Mouse (Mus musculus) bone marrow, adult 2 months (tissue): ENCODE measurements around the gene Phyhipl.

Source experiments
- CTCF ChIP-seq: fragments of 200-500 bp; IDR thresholded peaks from 2 replicates; pipeline ENCODE4 v1.5.1; 2011; ENCODE audit warnings: low read length, control low read depth; ENCODE audit not compliant: control insufficient read depth, insufficient read depth
- POLR2A ChIP-seq: fragments of 200-500 bp; IDR thresholded peaks from 2 replicates; pipeline ENCODE4 v1.6.1; 2011; ENCODE audit warnings: low read depth, mild to moderate bottlenecking, control low read depth, low read length, borderline replicate concordance; ENCODE audit not compliant: control insufficient read depth

DNA sequence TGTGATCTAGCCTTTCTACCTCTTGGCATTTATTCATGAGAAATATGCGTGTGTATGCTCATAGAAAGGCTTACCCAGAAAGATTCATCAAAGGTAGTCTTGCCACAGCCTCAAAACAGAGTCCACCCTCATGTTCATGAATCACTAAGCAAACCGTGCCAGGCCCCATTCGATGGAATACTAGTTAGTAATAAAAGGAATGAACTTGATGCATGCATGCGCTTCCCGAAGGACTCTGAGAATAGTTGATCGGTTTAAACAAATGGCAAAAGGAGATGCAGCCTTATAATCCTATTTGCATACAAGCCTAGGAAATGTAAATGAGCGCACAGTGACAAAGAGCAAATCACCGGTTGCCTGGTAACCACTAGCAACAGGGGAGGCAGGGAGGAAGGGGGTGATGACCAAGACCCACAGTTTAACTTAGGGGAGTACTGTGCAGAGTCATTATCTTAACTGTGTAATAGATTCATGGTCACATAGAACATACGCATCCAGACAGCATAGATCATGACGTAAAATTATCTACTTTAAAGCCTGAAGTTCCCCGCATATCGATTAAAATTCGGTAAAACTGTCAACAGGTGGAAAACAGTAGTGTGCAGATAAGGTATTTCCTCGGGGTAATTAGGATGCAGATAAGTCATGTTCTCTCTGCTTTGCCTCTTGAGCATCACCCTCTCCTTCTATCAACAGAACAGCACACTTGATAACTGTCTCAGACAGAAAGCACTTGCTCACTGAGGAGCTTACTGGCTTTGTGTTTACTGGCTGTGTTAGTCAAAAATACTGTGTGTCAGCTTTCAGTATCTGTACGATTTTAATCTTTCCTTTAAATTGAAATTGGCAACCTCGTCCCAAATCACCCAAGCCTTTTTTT, 3.8 kb downstream of the Phyhipl start:
- TF ChIP-seq CTCF (no peak), POLR2A (no peak)
